Mouse (Mus musculus) CH12.LX (cell line): ENCODE results near the gene Mymk. TPM values are rescaled to one million over a fixed set of nuclear protein-coding genes. Genes with fewer than 3 reads are reported as not detected.

Source experiments
- DNase-seq: peaks from one replicate; pipeline ENCODE4 v3.0.0-alpha.2; 2013; ENCODE audit errors: extremely low read depth
- H3K27ac ChIP-seq: 2 replicates; pipeline ENCODE4 v1.5.1; 2012; ENCODE audit warnings: low read depth, mild to moderate bottlenecking, control low read depth, moderate library complexity; ENCODE audit not compliant: insufficient read depth
- H3K27me3 ChIP-seq: replicated peaks from 2 replicates; pipeline ENCODE3; 2012; ENCODE audit warnings: inconsistent platforms
- H3K36me3 ChIP-seq, 2 experiments: replicated peaks in 1 of 2; 2 replicates each; pipeline versions ENCODE3 to v1.6.1; 2012; ENCODE audit warnings: inconsistent platforms in 1 of 2, low read length in 1 of 2, mild to moderate bottlenecking in 1 of 2, mixed read lengths in 1 of 2, moderate library complexity in 1 of 2; ENCODE audit not compliant: control insufficient read depth in 1 of 2, insufficient read depth in 1 of 2
- H3K4me1 ChIP-seq, 2 experiments: 2 replicates each; pipeline ENCODE4 v1.6.1; 2012; ENCODE audit warnings: inconsistent platforms in 1 of 2, moderate library complexity in 1 of 2; ENCODE audit not compliant: insufficient read depth in 2 of 2, control insufficient read depth in 1 of 2
- H3K4me2 ChIP-seq: 2 replicates; pipeline ENCODE4 v1.6.1; 2012; ENCODE audit warnings: low read depth, mild to moderate bottlenecking, control low read depth; ENCODE audit not compliant: poor library complexity, insufficient read depth, severe bottlenecking
- H3K4me3 ChIP-seq, 3 experiments: fragments of 150-350 bp in 1 of 3; sonication (generic) in 1 of 3; replicated peaks in 1 of 3; 2 replicates each; pipeline versions ENCODE3 to v1.5.1; 2011 to 2012; ENCODE audit warnings: low read depth in 2 of 3, low read length in 2 of 3, mild to moderate bottlenecking in 2 of 3, moderate library complexity in 2 of 3, control low read depth in 1 of 3, improper control_type of control experiment in 1 of 3, inconsistent platforms in 1 of 3, mixed read lengths in 1 of 3; ENCODE audit not compliant: poor library complexity in 1 of 3
- H3K79me2 ChIP-seq: replicated peaks from 2 replicates; pipeline ENCODE4 v1.6.1; 2012; ENCODE audit warnings: mild to moderate bottlenecking, moderate library complexity; ENCODE audit not compliant: control insufficient read depth, poor library complexity, insufficient read depth, severe bottlenecking; ENCODE audit errors: extremely low read depth
- H3K9ac ChIP-seq: 2 replicates; pipeline ENCODE4 v1.6.1; 2012; ENCODE audit warnings: low read depth, mild to moderate bottlenecking, control low read depth, moderate library complexity; ENCODE audit not compliant: insufficient read depth
- H3K9me3 ChIP-seq: replicated peaks from 2 replicates; pipeline ENCODE3; 2012; ENCODE audit warnings: low read length, inconsistent platforms, mixed read lengths
- BHLHE40 ChIP-seq: IDR thresholded peaks from 2 replicates; pipeline ENCODE4 v1.6.1; 2011; ENCODE audit warnings: mild to moderate bottlenecking, low read depth, low read length, improper control_type of control experiment
- CHD1 ChIP-seq: IDR thresholded peaks from 2 replicates; pipeline ENCODE4 v1.6.1; 2012; ENCODE audit warnings: low read depth, low read length, improper control_type of control experiment, inconsistent platforms
- CHD2 ChIP-seq: IDR thresholded peaks from 2 replicates; pipeline ENCODE4 v1.6.1; 2011; ENCODE audit warnings: low read length, improper control_type of control experiment
- CTCF ChIP-seq, 2 experiments: IDR thresholded peaks in 1 of 2; conservative IDR thresholded peaks in 1 of 2; 2 replicates each; pipeline ENCODE4 v1.5.1; 2011 to 2012; ENCODE audit warnings: low read depth in 2 of 2, low read length in 2 of 2, improper control_type of control experiment in 1 of 2, inconsistent platforms in 1 of 2, mild to moderate bottlenecking in 1 of 2, moderate library complexity in 1 of 2
- E2F4 ChIP-seq: IDR thresholded peaks from 2 replicates; pipeline ENCODE4 v1.6.1; 2011; ENCODE audit warnings: low read depth, low read length, improper control_type of control experiment; ENCODE audit not compliant: insufficient replicate concordance
- ELF1 ChIP-seq: IDR thresholded peaks from 2 replicates; pipeline ENCODE4 v1.6.1; 2014; ENCODE audit warnings: low read depth, mild to moderate bottlenecking, inconsistent platforms, low read length, improper control_type of control experiment
- EP300 ChIP-seq: IDR thresholded peaks from 2 replicates; pipeline ENCODE4 v1.6.1; 2011; ENCODE audit warnings: low read length, improper control_type of control experiment
- ETS1 ChIP-seq: conservative IDR thresholded peaks from 2 replicates; pipeline ENCODE4 v1.6.1; 2012; ENCODE audit warnings: low read depth, mild to moderate bottlenecking, inconsistent platforms, low read length, improper control_type of control experiment, moderate library complexity
- GABPA ChIP-seq: IDR thresholded peaks from 2 replicates; pipeline ENCODE4 v1.6.1; 2012; ENCODE audit warnings: low read depth, low read length, improper control_type of control experiment, inconsistent platforms; ENCODE audit not compliant: insufficient replicate concordance
- HCFC1 ChIP-seq: IDR thresholded peaks from 2 replicates; pipeline ENCODE4 v1.6.1; 2012; ENCODE audit warnings: low read depth, mild to moderate bottlenecking, inconsistent platforms, low read length, improper control_type of control experiment
- IRF4 ChIP-seq: IDR thresholded peaks from 2 replicates; pipeline ENCODE4 v1.6.1; 2014; ENCODE audit warnings: low read depth, mild to moderate bottlenecking, inconsistent platforms, low read length, improper control_type of control experiment
- JUN ChIP-seq: IDR thresholded peaks from 2 replicates; pipeline ENCODE4 v1.6.1; 2011; ENCODE audit warnings: low read depth, mild to moderate bottlenecking, low read length, improper control_type of control experiment, moderate library complexity; ENCODE audit not compliant: insufficient read depth
- JUND ChIP-seq: conservative IDR thresholded peaks from 2 replicates; pipeline ENCODE4 v1.6.1; 2011; ENCODE audit warnings: low read depth, low read length, improper control_type of control experiment
- KAT2A ChIP-seq: IDR thresholded peaks from 2 replicates; pipeline ENCODE4 v1.6.1; 2012; ENCODE audit warnings: low read length, improper control_type of control experiment, inconsistent platforms; ENCODE audit not compliant: insufficient replicate concordance
- MAFK ChIP-seq: IDR thresholded peaks from 2 replicates; pipeline ENCODE4 v1.6.1; 2011; ENCODE audit warnings: low read length, improper control_type of control experiment; ENCODE audit not compliant: insufficient replicate concordance
- MAX ChIP-seq: IDR thresholded peaks from 2 replicates; pipeline ENCODE4 v1.6.1; 2011; ENCODE audit warnings: low read length, improper control_type of control experiment
- MAZ ChIP-seq: IDR thresholded peaks from 2 replicates; pipeline ENCODE4 v1.6.1; 2012; ENCODE audit warnings: low read depth, mild to moderate bottlenecking, inconsistent platforms, low read length, improper control_type of control experiment, moderate library complexity
- MEF2A ChIP-seq: IDR thresholded peaks from 2 replicates; pipeline ENCODE4 v1.6.1; 2014; ENCODE audit warnings: low read depth, mild to moderate bottlenecking, inconsistent platforms, low read length, improper control_type of control experiment, borderline replicate concordance
- MXI1 ChIP-seq: IDR thresholded peaks from 2 replicates; pipeline ENCODE4 v1.6.1; 2011; ENCODE audit warnings: mild to moderate bottlenecking, low read depth, low read length, improper control_type of control experiment
- MYC ChIP-seq: IDR thresholded peaks from 2 replicates; pipeline ENCODE4 v1.6.1; 2011; ENCODE audit warnings: low read depth, mild to moderate bottlenecking, improper control_type of control experiment, low read length
- NELFE ChIP-seq: IDR thresholded peaks from 2 replicates; pipeline ENCODE4 v1.6.1; 2011; ENCODE audit warnings: low read depth, low read length, improper control_type of control experiment
- NRF1 ChIP-seq: IDR thresholded peaks from 2 replicates; pipeline ENCODE4 v1.6.1; 2014; ENCODE audit warnings: low read depth, mild to moderate bottlenecking, inconsistent platforms, low read length, improper control_type of control experiment, moderate library complexity
- PAX5 ChIP-seq: IDR thresholded peaks from 2 replicates; pipeline ENCODE4 v1.6.1; 2012; ENCODE audit warnings: low read length, inconsistent platforms, mixed read lengths
- POLR2A ChIP-seq: IDR thresholded peaks from 2 replicates; pipeline ENCODE4 v1.6.1; 2011; ENCODE audit warnings: low read depth, mild to moderate bottlenecking, improper control_type of control experiment, low read length
- POLR2AphosphoS2 ChIP-seq: IDR thresholded peaks from 2 replicates; pipeline ENCODE4 v1.6.1; 2011; ENCODE audit warnings: low read depth, low read length, improper control_type of control experiment
- RAD21 ChIP-seq: IDR thresholded peaks from 2 replicates; pipeline ENCODE4 v1.6.1; 2011; ENCODE audit warnings: low read depth, mild to moderate bottlenecking, low read length, improper control_type of control experiment, moderate library complexity
- RCOR1 ChIP-seq: conservative IDR thresholded peaks from 2 replicates; pipeline ENCODE4 v1.6.1; 2012; ENCODE audit warnings: low read depth, mild to moderate bottlenecking, inconsistent platforms, low read length, improper control_type of control experiment
- SIN3A ChIP-seq: IDR thresholded peaks from 2 replicates; pipeline ENCODE4 v1.6.1; 2012; ENCODE audit warnings: low read length, improper control_type of control experiment, inconsistent platforms
- SMC3 ChIP-seq: IDR thresholded peaks from 2 replicates; pipeline ENCODE4 v1.6.1; 2011; ENCODE audit warnings: low read depth, low read length, improper control_type of control experiment
- TBP ChIP-seq: conservative IDR thresholded peaks from 2 replicates; pipeline ENCODE4 v1.6.1; 2011; ENCODE audit warnings: low read depth, low read length, improper control_type of control experiment
- TCF12 ChIP-seq: IDR thresholded peaks from 2 replicates; pipeline ENCODE4 v1.6.1; 2014; ENCODE audit warnings: low read depth, mild to moderate bottlenecking, inconsistent platforms, low read length, improper control_type of control experiment
- UBTF ChIP-seq: IDR thresholded peaks from 2 replicates; pipeline ENCODE4 v1.6.1; 2012; ENCODE audit warnings: low read depth, mild to moderate bottlenecking, inconsistent platforms, low read length, improper control_type of control experiment, moderate library complexity
- USF1 ChIP-seq: IDR thresholded peaks from 2 replicates; pipeline ENCODE4 v1.6.1; 2014; ENCODE audit warnings: low read depth, mild to moderate bottlenecking, inconsistent platforms, low read length, improper control_type of control experiment
- USF2 ChIP-seq: conservative IDR thresholded peaks from 2 replicates; pipeline ENCODE4 v1.6.1; 2011; ENCODE audit warnings: low read depth, low read length, improper control_type of control experiment
- ZC3H11A ChIP-seq: IDR thresholded peaks from 2 replicates; pipeline ENCODE4 v1.6.1; 2012; ENCODE audit warnings: low read depth, mild to moderate bottlenecking, inconsistent platforms, low read length, improper control_type of control experiment
- ZKSCAN1 ChIP-seq: IDR thresholded peaks from 2 replicates; pipeline ENCODE4 v1.6.1; 2012; ENCODE audit warnings: low read depth, inconsistent platforms, low read length, improper control_type of control experiment, borderline replicate concordance
- ZMIZ1 ChIP-seq: IDR thresholded peaks from 2 replicates; pipeline ENCODE4 v1.6.1; 2012; ENCODE audit warnings: low read depth, mild to moderate bottlenecking, inconsistent platforms, low read length, improper control_type of control experiment
- ZNF384 ChIP-seq: IDR thresholded peaks from 2 replicates; pipeline ENCODE4 v1.6.1; 2012; ENCODE audit warnings: low read depth, low read length, improper control_type of control experiment, inconsistent platforms
- dilution Hi-C: fragments of 300-500 bp; cut with MboI; formaldehyde crosslinking; loops from 2 replicates; pipeline ENCODE4 v1.14.3; 2020; ENCODE audit warnings: low sequenced_read_pairs; ENCODE audit not compliant: extremely low pct_unique_long_range_greater_than_20kb, extremely low pct_ligation_motif_present
- in situ Hi-C: fragments of 300-500 bp; cut with MboI; formaldehyde crosslinking; loops from 3 replicates; pipeline ENCODE4 v1.14.3; 2019; ENCODE audit warnings: low sequenced_read_pairs, low pct_ligation_motif_present, low pct_unique_long_range_greater_than_20kb, mixed read lengths
- polyA plus RNA-seq: library from polyadenylated mRNA; unstranded; fragments of >175 nt; gene quantifications from 2 replicates; pipeline ENCODE4 v1.2.1, GENCODE M21; 2012; ENCODE audit warnings: low read depth; ENCODE audit not compliant: insufficient read length
- total RNA-seq, 2 experiments: library from RNA; depleted of rRNA; stranded (reverse); fragments of 300-350 nt in 1 of 2; fragments of >200 nt in 1 of 2; gene quantifications; 2 replicates each; pipeline ENCODE4 v1.2.3; 2012 to 2014

The Mymk gene
- total and polyA plus RNA-seq, 3 experiments: not detected

GRCm38 (mm10) chr2:27027618-27028436 lies 44.2 kb downstream of the Mymk start, which contains the start of gene Slc2a6:
Gene Slc2a6 (minus strand): TSS chr2:27027998.
- Histone ChIP-seq H3K9ac (peak within 1 kb of the TSS; percentile 72), H3K4me1 (peaks cover 25 to 63% of the 10 kb centered on the region in 2 experiments)
- TF ChIP-seq BHLHE40: peak; percentile 92
- TF ChIP-seq ZMIZ1: peak; percentile 27; the same call in 1 of the 2 replicates
- no peak for TF ChIP-seq IRF4
- TF ChIP-seq HCFC1: no peak
- peak; percentile 78 for TF ChIP-seq TBP
- TF ChIP-seq GABPA: no peak
- TF ChIP-seq ZNF384: no peak
- TF ChIP-seq JUN: no peak
- TF ChIP-seq ZC3H11A: no peak
- peak; percentile 17; the same call in 1 of the 2 replicates for TF ChIP-seq SIN3A
- no peak for TF ChIP-seq JUND
- TF ChIP-seq NELFE: peak; percentile 79
- no peak for TF ChIP-seq E2F4
- peak; percentile 63 for TF ChIP-seq NRF1
- TF ChIP-seq ZKSCAN1: no peak
- peak; percentile 78; the same call in 1 of the 2 replicates for TF ChIP-seq UBTF
- TF ChIP-seq PAX5: no peak
- no peak for TF ChIP-seq RAD21
- TF ChIP-seq MAX: peak; percentile 62
- TF ChIP-seq USF2: no peak
- TF ChIP-seq MAZ: no peak
- TF ChIP-seq SMC3: no peak
- no peak for TF ChIP-seq MAFK
- TF ChIP-seq EP300: no peak
- TF ChIP-seq POLR2AphosphoS2: no peak; the same call in 1 of the 2 replicates
- no peak; the same call in 1 of the 2 replicates for TF ChIP-seq ELF1
- TF ChIP-seq RCOR1: no peak
- TF ChIP-seq CHD2: no peak
- peak; percentile 87 for TF ChIP-seq POLR2A
- TF ChIP-seq CHD1: no peak
- peak; percentile 56; the same call in 1 of the 2 replicates for TF ChIP-seq TCF12
- peak; percentile 55; the same call in 1 of the 2 replicates for TF ChIP-seq MXI1
- TF ChIP-seq MYC: no peak
- no peak for TF ChIP-seq MEF2A
- TF ChIP-seq KAT2A: no peak
- TF ChIP-seq CTCF (conservative IDR thresholded peaks at IDR 0.05 in 1 of 2, IDR thresholded peaks at IDR 0.05 in 1 of 2; ENCODE audit: low read depth in 2 of 2, low read length in 2 of 2): no peak
- TF ChIP-seq ETS1: no peak
- no peak for TF ChIP-seq USF1
- TF ChIP-seq, all 38 proteins: peak for 11
- peak within 1 kb of the TSS; percentile 72 to 74 (median 73) for H3K4me3 ChIP-seq
- no peaks in the 10 kb centered on the region for H3K27me3 ChIP-seq
- DNase-seq: peak; percentile 89
- H3K79me2 ChIP-seq: peaks cover 4% of the 10 kb centered on the region; the same call in 1 of the 2 replicates
- H3K9me3 ChIP-seq: no peaks in the 10 kb centered on the region
- H3K36me3 ChIP-seq: peaks cover 21 to 27% of the 10 kb centered on the region in 2 experiments
- dilution Hi-C loops (no loop called here), in situ Hi-C loops (no loop called here)
- H3K4me2 ChIP-seq: peak within 1 kb of the TSS; percentile 86
- H3K27ac ChIP-seq: peak within 1 kb of the TSS; percentile 77
